17 mouse cellular contexts compared by ENCODE assay signal in genomic region chr8:87260305-87260704, GRCm38 (mm10).
A peak's percentile ranks its signal among the peaks of the same experiment; 100 is the strongest.
DNase-seq lines count a peak whose midpoint lies in the region; ATAC-seq and TF ChIP-seq lines count a peak whose summit lies in the region.
"Had no signal": no experiment of that assay in that cellular context is flagged by ENCODE, and none has a peak within 500 bp of the region (broad histone marks: within the 10 kb centered on the region; RNA-seq: fewer than 3 reads in every experiment).

No protein-coding gene starts in this region.

- H3K9ac ChIP-seq in hindbrain, postnatal 0 days (replicated peaks; ENCODE audit: low read length): no peak overlapping the region
- no peak overlapping the region for H3K9ac ChIP-seq in hindbrain, embryonic 13.5 days
- H3K9ac ChIP-seq in forebrain, embryonic 16.5 days (replicated peaks; ENCODE audit: low read depth, low read length): no peak overlapping the region
- no peak overlapping the region for H3K9ac ChIP-seq in forebrain, embryonic 15.5 days (replicated peaks)
- H3K9ac ChIP-seq: embryonic facial prominence, embryonic 12.5 days; forebrain, postnatal 0 days; heart, embryonic 12.5 days; hindbrain, embryonic 15.5 days had no signal

- TF ChIP-seq CTCF in hindbrain, postnatal 0 days (IDR thresholded peaks at IDR 0.05; ENCODE audit: low read depth): no peak

- no peaks in the 10 kb centered on the region for H3K27me3 ChIP-seq in hindbrain, postnatal 0 days (ENCODE audit: insufficient read depth, low read length)
- H3K27me3 ChIP-seq in hindbrain, embryonic 13.5 days: no peaks in the 10 kb centered on the region
- H3K27me3 ChIP-seq in forebrain, embryonic 16.5 days (replicated peaks; ENCODE audit: control insufficient read depth, insufficient read depth, low read length): no peaks in the 10 kb centered on the region
- no peaks in the 10 kb centered on the region for H3K27me3 ChIP-seq in forebrain, embryonic 15.5 days
- H3K27me3 ChIP-seq: embryonic facial prominence, embryonic 12.5 days; heart, embryonic 12.5 days; hindbrain, embryonic 15.5 days had no signal

- H3K4me1 ChIP-seq in hindbrain, postnatal 0 days (ENCODE audit: insufficient read depth, low read length): no peaks in the 10 kb centered on the region
- H3K4me1 ChIP-seq in hindbrain, embryonic 13.5 days (replicated peaks): no peaks in the 10 kb centered on the region; the same call in 1 of the 2 replicates
- H3K4me1 ChIP-seq in forebrain, embryonic 16.5 days (replicated peaks; ENCODE audit: control insufficient read depth, insufficient read depth, low read length): no peaks in the 10 kb centered on the region
- no peaks in the 10 kb centered on the region for H3K4me1 ChIP-seq in forebrain, embryonic 15.5 days
- H3K4me1 ChIP-seq: embryonic facial prominence, embryonic 12.5 days; heart, embryonic 12.5 days; hindbrain, embryonic 15.5 days had no signal

- peak; percentile 39 for DNase-seq in hindbrain, postnatal 0 days (ENCODE audit: low spot score)
- peak; percentile 12 for DNase-seq in adipocyte (ENCODE audit: low spot score)
- DNase-seq in brain, adult 2 months (ENCODE audit: low read depth, low spot score): peak; percentile 17
- DNase-seq in cerebellum, adult 9-11 months: peak; percentile 58
- DNase-seq in layer of hippocampus, adult 11-12 months (ENCODE audit: low spot score): no peak
- DNase-seq: adrenal gland, postnatal 10 days; forebrain, postnatal 0 days; gastrocnemius, postnatal 14 days had no signal

- H3K4me3 ChIP-seq in hindbrain, postnatal 0 days (ENCODE audit: low read length): no peak overlapping the region
- H3K4me3 ChIP-seq in hindbrain, embryonic 13.5 days: no peak overlapping the region
- H3K4me3 ChIP-seq in forebrain, embryonic 16.5 days (replicated peaks; ENCODE audit: low read length): no peak overlapping the region
- no peak overlapping the region for H3K4me3 ChIP-seq in forebrain, embryonic 15.5 days
- H3K4me3 ChIP-seq: embryonic facial prominence, embryonic 12.5 days; heart, embryonic 12.5 days; hindbrain, embryonic 10.5 days; hindbrain, embryonic 15.5 days had no signal

- H3K36me3 ChIP-seq in hindbrain, postnatal 0 days (ENCODE audit: insufficient read depth, low read length): no peaks in the 10 kb centered on the region
- no peaks in the 10 kb centered on the region for H3K36me3 ChIP-seq in hindbrain, embryonic 13.5 days
- H3K36me3 ChIP-seq in forebrain, embryonic 16.5 days (ENCODE audit: control insufficient read depth, insufficient read depth): no peaks in the 10 kb centered on the region
- H3K36me3 ChIP-seq in forebrain, embryonic 15.5 days: no peaks in the 10 kb centered on the region
- H3K36me3 ChIP-seq: embryonic facial prominence, embryonic 12.5 days; heart, embryonic 12.5 days; hindbrain, embryonic 10.5 days; hindbrain, embryonic 15.5 days had no signal

- ATAC-seq in hindbrain, postnatal 0 days: no peak
- no peak for ATAC-seq in hindbrain, embryonic 13.5 days (ENCODE audit: low FRiP score)
- ATAC-seq in forebrain, embryonic 16.5 days: no peak
- no peak for ATAC-seq in forebrain, embryonic 15.5 days (replicated peaks)
- ATAC-seq: forebrain, postnatal 0 days; inflammation-experienced regulatory T-cells, adult 6 months; intestine, postnatal 0 days had no signal

- no peak overlapping the region for H3K4me2 ChIP-seq in hindbrain, postnatal 0 days (ENCODE audit: low read depth, low read length)
- no peak overlapping the region for H3K4me2 ChIP-seq in hindbrain, embryonic 13.5 days
- no peak overlapping the region for H3K4me2 ChIP-seq in forebrain, embryonic 16.5 days (ENCODE audit: low read length)
- H3K4me2 ChIP-seq in forebrain, embryonic 15.5 days (replicated peaks): no peak overlapping the region
- H3K4me2 ChIP-seq: embryonic facial prominence, embryonic 12.5 days; heart, embryonic 12.5 days; hindbrain, embryonic 15.5 days had no signal

- H3K9me3 ChIP-seq in hindbrain, postnatal 0 days (ENCODE audit: low read length): no peaks in the 10 kb centered on the region
- peaks cover 5% of the 10 kb centered on the region; the same call in 1 of the 2 replicates for H3K9me3 ChIP-seq in hindbrain, embryonic 13.5 days
- no peaks in the 10 kb centered on the region for H3K9me3 ChIP-seq in forebrain, embryonic 16.5 days (ENCODE audit: control insufficient read depth, low read length)
- H3K9me3 ChIP-seq in forebrain, embryonic 15.5 days: no peaks in the 10 kb centered on the region
- H3K9me3 ChIP-seq: embryonic facial prominence, embryonic 12.5 days; heart, embryonic 12.5 days; hindbrain, embryonic 10.5 days; hindbrain, embryonic 15.5 days had no signal

- WGBS in hindbrain, postnatal 0 days: 72% methylated on average over 2 of the region's 2 CpGs
- WGBS in hindbrain, embryonic 13.5 days: 89% methylated on average over 2 of the region's 2 CpGs
- WGBS in forebrain, embryonic 16.5 days: 85% methylated on average over 2 of the region's 2 CpGs
- WGBS in forebrain, embryonic 15.5 days: 93% methylated on average over 2 of the region's 2 CpGs

- H3K27ac ChIP-seq in hindbrain, postnatal 0 days: no peak overlapping the region
- H3K27ac ChIP-seq in hindbrain, embryonic 13.5 days: no peak overlapping the region
- no peak overlapping the region for H3K27ac ChIP-seq in forebrain, embryonic 16.5 days (ENCODE audit: low read length)
- no peak overlapping the region for H3K27ac ChIP-seq in forebrain, embryonic 15.5 days (replicated peaks)
- H3K27ac ChIP-seq: embryonic facial prominence, embryonic 12.5 days; hindbrain, embryonic 10.5 days; hindbrain, embryonic 15.5 days had no signal
